Mouse (Mus musculus): Measurements from ENCODE around the gene Spns3. TPM values are rescaled to one million over a fixed set of nuclear protein-coding genes. Genes with fewer than 3 reads are reported as not detected.

Gene Spns3
- polyA plus RNA-seq, 1 experiment from 2014 or later = not detected

GRCm38 (mm10) chr11:72473540-72473939 is 76.8 kb downstream of the Spns3 start:
- H3K79me2 ChIP-seq (ENCODE audit: inconsistent target) = no peaks in the 10 kb centered on the region
- H3K4me3 ChIP-seq (ENCODE audit: inconsistent target) = no peak overlapping the region
- WGBS (ENCODE audit: missing documents) = 86% methylated on average over 1 of the region's 4 CpGs
- H3K27ac ChIP-seq = no peak overlapping the region
- no peaks in the 10 kb centered on the region for H3K36me3 ChIP-seq (ENCODE audit: inconsistent target)

DNA sequence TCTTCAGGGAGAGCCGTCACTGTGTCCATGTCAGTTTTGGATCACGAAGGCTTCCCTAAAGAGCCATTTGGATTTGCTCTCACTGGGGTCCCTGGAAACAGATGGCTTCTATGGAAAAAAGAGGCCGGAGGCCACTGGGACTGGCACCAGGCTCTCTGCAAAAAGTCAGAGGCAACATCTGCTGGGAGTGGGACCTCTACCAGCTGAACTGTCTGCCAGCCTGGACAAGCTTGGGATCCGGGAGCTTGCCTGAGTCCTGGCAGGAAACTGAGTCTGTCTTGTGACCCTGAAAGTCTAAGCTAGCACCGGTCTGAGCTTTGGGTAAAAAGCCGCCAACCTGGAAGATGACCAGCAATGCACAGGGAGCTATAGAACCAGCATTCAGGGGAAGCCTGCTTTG is 78.9 kb downstream of the Spns3 start:
- Histone ChIP-seq H3K79me2 (ENCODE audit: inconsistent target) (no peaks in the 10 kb centered on the region), H3K36me3 (ENCODE audit: inconsistent target) (no peaks in the 10 kb centered on the region), H3K27ac (no peak overlapping the region), H3K4me3 (ENCODE audit: inconsistent target) (no peak overlapping the region)
- 97% methylated on average over 6 of the region's 6 CpGs for WGBS (ENCODE audit: missing documents)

DNA sequence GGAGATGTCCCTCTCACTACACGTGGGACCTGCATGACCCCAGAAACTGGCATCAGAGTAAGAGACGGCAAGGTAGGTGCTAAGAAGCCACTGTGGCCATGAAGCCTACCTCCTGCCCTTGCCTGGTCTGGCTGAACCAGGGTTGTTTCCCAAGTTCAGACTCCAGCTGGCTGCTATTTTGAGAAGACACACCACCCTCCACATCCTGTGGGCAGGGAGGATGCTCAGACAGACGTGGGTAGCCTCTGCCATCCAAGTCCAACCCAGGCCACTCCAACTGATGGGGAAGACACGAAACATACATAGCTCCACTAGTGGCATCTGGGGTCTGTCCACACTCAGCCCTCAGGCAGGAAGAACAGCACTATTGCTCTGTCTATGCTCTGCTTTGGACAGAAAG is 80.3 kb downstream of the Spns3 start:
- Histone ChIP-seq H3K4me3 (ENCODE audit: inconsistent target) (no peak overlapping the region), H3K36me3 (ENCODE audit: inconsistent target) (no peaks in the 10 kb centered on the region), H3K79me2 (ENCODE audit: inconsistent target) (no peaks in the 10 kb centered on the region), H3K27ac (no peak overlapping the region)
- 59% methylated on average over 4 of the region's 4 CpGs for WGBS (ENCODE audit: missing documents)

DNA sequence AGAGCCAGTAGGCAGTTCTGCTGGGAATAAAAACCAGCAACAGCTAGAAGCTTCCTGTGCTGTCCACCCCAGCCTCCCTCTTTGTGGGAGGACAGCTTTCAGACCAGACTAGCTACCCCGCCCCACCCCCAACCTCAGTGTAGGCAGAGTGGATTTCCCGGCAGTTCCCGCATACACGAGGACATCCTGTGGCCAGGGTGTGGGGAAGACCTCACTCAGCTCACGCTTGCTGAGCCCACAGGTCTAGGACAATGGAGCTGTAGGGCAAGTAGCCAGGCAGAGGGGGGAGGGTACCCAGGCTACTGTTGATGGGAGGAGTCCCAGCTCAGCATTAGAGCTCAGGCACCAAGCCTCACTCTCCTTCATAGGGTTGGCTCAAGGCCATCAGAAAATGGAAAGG is 81.1 kb downstream of the Spns3 start:
- H3K27ac ChIP-seq = no peak overlapping the region
- 53% methylated on average over 5 of the region's 5 CpGs for WGBS (ENCODE audit: missing documents)
- no peaks in the 10 kb centered on the region for H3K36me3 ChIP-seq (ENCODE audit: inconsistent target)
- no peaks in the 10 kb centered on the region for H3K79me2 ChIP-seq (ENCODE audit: inconsistent target)
- H3K4me3 ChIP-seq (ENCODE audit: inconsistent target) = no peak overlapping the region

- 87% methylated on average over 5 of the region's 5 CpGs for WGBS (ENCODE audit: missing documents)
- no peaks in the 10 kb centered on the region for H3K36me3 ChIP-seq (ENCODE audit: inconsistent target)
- H3K27ac ChIP-seq = no peak overlapping the region
- no peak overlapping the region for H3K4me3 ChIP-seq (ENCODE audit: inconsistent target)
- no peaks in the 10 kb centered on the region for H3K79me2 ChIP-seq (ENCODE audit: inconsistent target)
Measured at GRCm38 (mm10) chr11:72468525-72468924, 81.8 kb downstream of the Spns3 start.

GRCm38 (mm10) chr11:72466694-72467507 is 83.4 kb downstream of the Spns3 start:
- WGBS (ENCODE audit: missing documents) = 2% methylated on average over 11 of the region's 11 CpGs
- Histone ChIP-seq H3K4me3 (ENCODE audit: inconsistent target) (no peak overlapping the region), H3K27ac (peak overlapping the region; percentile 66), H3K79me2 (ENCODE audit: inconsistent target) (no peaks in the 10 kb centered on the region), H3K36me3 (ENCODE audit: inconsistent target) (no peaks in the 10 kb centered on the region)

GRCm38 (mm10) chr11:72465978-72466693 is 84.2 kb downstream of the Spns3 start:
- WGBS (ENCODE audit: missing documents) = 69% methylated on average over 11 of the region's 11 CpGs
- H3K36me3 ChIP-seq (ENCODE audit: inconsistent target) = no peaks in the 10 kb centered on the region
- peak overlapping the region; percentile 66 for H3K27ac ChIP-seq
- H3K4me3 ChIP-seq (ENCODE audit: inconsistent target) = no peak overlapping the region
- no peaks in the 10 kb centered on the region for H3K79me2 ChIP-seq (ENCODE audit: inconsistent target)

- Histone ChIP-seq H3K4me3 (ENCODE audit: inconsistent target) (no peak overlapping the region), H3K79me2 (ENCODE audit: inconsistent target) (no peaks in the 10 kb centered on the region), H3K27ac (no peak overlapping the region), H3K36me3 (ENCODE audit: inconsistent target) (no peaks in the 10 kb centered on the region)
- 95% methylated on average over 3 of the region's 3 CpGs for whole genome bisulfite sequencing (ENCODE audit: missing documents)
Measured at GRCm38 (mm10) chr11:72464821-72465220, 85.5 kb downstream of the Spns3 start.

GRCm38 (mm10) chr11:72461500-72461981 is 88.8 kb downstream of the Spns3 start:
- H3K36me3 ChIP-seq (ENCODE audit: inconsistent target) = no peaks in the 10 kb centered on the region
- peak overlapping the region; percentile 24 for H3K27ac ChIP-seq
- no peaks in the 10 kb centered on the region for H3K79me2 ChIP-seq (ENCODE audit: inconsistent target)
- 6% methylated on average over 5 of the region's 5 CpGs for WGBS (ENCODE audit: missing documents)
- H3K4me3 ChIP-seq (ENCODE audit: inconsistent target) = no peak overlapping the region

GRCm38 (mm10) chr11:72458502-72458901 is 91.8 kb downstream of the Spns3 start:
- no peaks in the 10 kb centered on the region for H3K79me2 ChIP-seq (ENCODE audit: inconsistent target)
- H3K27ac ChIP-seq = no peak overlapping the region
- 56% methylated on average over 3 of the region's 3 CpGs for WGBS (ENCODE audit: missing documents)
- H3K36me3 ChIP-seq (ENCODE audit: inconsistent target) = no peaks in the 10 kb centered on the region
- H3K4me3 ChIP-seq (ENCODE audit: inconsistent target) = no peak overlapping the region

GRCm38 (mm10) chr11:72457995-72458496 is 92.3 kb downstream of the Spns3 start:
- Histone ChIP-seq H3K27ac (no peak overlapping the region), H3K4me3 (ENCODE audit: inconsistent target) (no peak overlapping the region), H3K36me3 (ENCODE audit: inconsistent target) (no peaks in the 10 kb centered on the region), H3K79me2 (ENCODE audit: inconsistent target) (no peaks in the 10 kb centered on the region)
- 33% methylated on average over 12 of the region's 12 CpGs for WGBS (ENCODE audit: missing documents)

DNA sequence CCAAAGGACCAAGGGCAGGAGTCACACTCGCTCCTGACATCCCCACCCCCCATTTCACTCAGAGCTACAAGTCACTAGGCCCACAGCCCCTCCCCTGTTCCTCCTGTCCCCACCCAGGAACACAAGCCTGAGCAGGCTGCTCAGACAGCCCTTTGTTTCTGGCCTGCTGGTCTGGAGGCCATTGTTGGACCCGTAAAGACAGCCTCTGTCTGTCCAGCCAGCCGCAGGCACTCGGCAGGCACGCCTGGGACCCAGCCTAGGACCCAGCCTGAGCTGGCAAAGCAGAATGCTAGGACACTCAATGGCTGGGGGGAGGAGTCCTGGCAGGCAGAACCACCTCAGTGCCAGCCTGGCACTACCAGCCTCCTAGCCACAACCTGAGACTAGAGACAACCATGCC is 94.6 kb downstream of the Spns3 start:
- Histone ChIP-seq H3K27ac (no peak overlapping the region), H3K4me3 (ENCODE audit: inconsistent target) (no peak overlapping the region), H3K79me2 (ENCODE audit: inconsistent target) (no peaks in the 10 kb centered on the region), H3K36me3 (ENCODE audit: inconsistent target) (peaks cover 10% of the 10 kb centered on the region)
- 97% methylated on average over 5 of the region's 5 CpGs for WGBS (ENCODE audit: missing documents)

GRCm38 (mm10) chr11:72453105-72453953 is 97.0 kb downstream of the Spns3 start:
- H3K36me3 ChIP-seq (ENCODE audit: inconsistent target) = peaks cover 33% of the 10 kb centered on the region
- WGBS (ENCODE audit: missing documents) = 94% methylated on average over 11 of the region's 15 CpGs

GRCm38 (mm10) chr11:72452140-72452665 is 98.1 kb downstream of the Spns3 start:
- no peak overlapping the region for H3K4me3 ChIP-seq (ENCODE audit: inconsistent target)
- peaks cover 45% of the 10 kb centered on the region for H3K36me3 ChIP-seq (ENCODE audit: inconsistent target)
- WGBS (ENCODE audit: missing documents) = 94% methylated on average over 3 of the region's 3 CpGs
- H3K79me2 ChIP-seq (ENCODE audit: inconsistent target) = no peaks in the 10 kb centered on the region
- no peak overlapping the region for H3K27ac ChIP-seq

More at GRCm38 (mm10) chr11:72453105-72453953, 97.0 kb downstream of the Spns3 start:
- Histone ChIP-seq H3K4me3 (ENCODE audit: inconsistent target) (no peak overlapping the region), H3K79me2 (ENCODE audit: inconsistent target) (no peaks in the 10 kb centered on the region), H3K27ac (no peak overlapping the region)

Data from macrophage (primary cell).